Mouse (Mus musculus) granulocyte monocyte progenitor cell, adult 5-6 weeks (primary cell): ENCODE data around the gene Secisbp2. TPM values are rescaled to one million over a fixed set of nuclear protein-coding genes. Genes with fewer than 3 reads are reported as not detected.
"Not testable (repeated sequence)": the region's sequence is repeated elsewhere in the genome, so short reads cannot be mapped to it uniquely, and the experiment has no call there.

Experiments
- ATAC-seq: replicated peaks from 2 replicates; pipeline ENCODE4 v1.8.0; 2016; ENCODE audit warnings: mild to moderate bottlenecking, moderate TSS enrichment, inconsistent platforms; ENCODE audit not compliant: poor library complexity, severe bottlenecking
- total RNA-seq, 2 experiments: library from RNA; stranded (forward) in 1 of 2; stranded (reverse) in 1 of 2; fragments of 200-712, 200-1000 nt in 1 of 2; fragments of >200 nt in 1 of 2; fragmentation: Nextera tagmentation in 1 of 2; gene quantifications; 2 replicates each; pipeline ENCODE4 v1.2.3; 2014 to 2017

Gene Secisbp2
- 19.6 and 30.8 TPM in 2 replicates for total RNA-seq (2014; fragmentation: Nextera tagmentation)
- 24.7 and 26.2 TPM in 2 replicates for total RNA-seq (2017)

- ATAC-seq = peak; percentile 89
These were observed at the start of gene Secisbp2 for GRCm38 (mm10) chr13:51651408-51652064. Gene Secisbp2 (plus strand): TSS chr13:51651697.

- ATAC-seq = no peak
These were observed 48.7 kb upstream of the Secisbp2 start for GRCm38 (mm10) chr13:51602764-51603163.

DNA sequence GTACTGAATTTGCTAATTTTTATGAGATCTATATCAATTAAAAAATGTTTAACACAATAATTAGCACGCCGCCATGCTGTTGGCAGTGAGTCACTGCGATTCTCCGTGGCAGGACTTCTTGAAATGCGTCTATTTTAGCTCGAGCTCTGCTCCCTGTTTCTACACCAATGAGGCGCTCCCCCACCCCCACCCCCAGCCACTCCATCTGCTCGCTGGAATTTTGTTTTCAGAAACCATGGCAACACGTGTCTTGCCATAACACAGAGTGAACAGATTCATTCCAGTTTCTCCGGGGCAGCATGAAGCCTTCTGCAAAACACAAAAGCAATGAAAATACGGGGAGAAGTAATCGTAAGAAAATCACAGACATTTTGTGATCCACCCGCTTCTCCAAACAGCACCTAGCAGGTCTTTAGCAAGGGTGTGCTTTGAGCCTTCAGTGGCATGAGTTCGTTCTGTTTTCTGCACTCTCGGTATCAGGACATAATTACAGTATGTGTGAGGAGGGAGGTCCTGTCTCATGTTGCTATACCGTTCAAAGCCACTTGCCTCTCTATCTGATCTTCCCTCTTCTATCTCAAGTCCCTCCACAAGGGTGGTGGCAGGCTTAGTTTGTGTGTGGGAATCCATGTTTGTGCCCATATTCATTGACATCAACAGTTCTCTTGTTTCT is 48.1 kb upstream of the Secisbp2 start:
- ATAC-seq = no peak

GRCm38 (mm10) chr13:51603894-51604244 is 47.6 kb upstream of the Secisbp2 start:
- no peak for ATAC-seq

DNA sequence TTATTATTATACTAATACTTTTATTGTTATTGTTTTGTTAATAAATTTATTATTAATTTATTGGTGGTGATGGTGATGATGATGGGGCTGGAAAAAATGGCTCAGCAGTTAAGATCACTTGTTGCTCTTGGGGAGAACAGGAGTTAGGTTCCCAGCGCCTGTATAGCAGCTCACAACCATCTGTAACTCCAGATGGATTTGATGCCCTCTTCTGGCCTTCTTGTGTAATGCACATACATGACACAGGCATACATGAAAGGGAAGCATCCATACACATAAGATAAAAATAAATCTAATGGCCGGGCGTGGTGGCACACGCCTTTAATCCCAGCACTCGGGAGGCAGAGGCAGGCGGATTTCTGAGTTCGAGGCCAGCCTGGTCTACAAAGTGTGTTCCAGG is 42.3 kb upstream of the Secisbp2 start:
- no peak for ATAC-seq

DNA sequence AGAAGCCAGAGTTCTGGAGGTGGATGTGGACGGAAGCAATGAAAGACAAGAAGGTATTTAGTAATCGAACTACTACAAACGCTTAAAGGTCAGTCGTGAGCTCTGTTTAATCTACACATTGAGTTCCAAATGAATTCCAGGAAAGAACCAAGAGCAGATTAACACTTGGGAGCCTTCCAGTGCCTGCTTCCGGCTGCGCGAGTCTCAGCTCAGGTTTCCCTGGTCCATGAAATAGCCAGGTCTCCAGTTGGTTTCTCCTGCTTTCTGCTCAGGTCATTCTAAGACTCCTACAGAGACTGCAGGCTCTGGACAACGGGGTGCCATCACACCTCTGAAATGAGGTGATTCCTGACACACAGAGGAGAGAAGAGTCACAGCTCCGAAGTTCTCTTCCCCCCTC is 40.4 kb upstream of the Secisbp2 start:
- ATAC-seq = no peak

- no peak for ATAC-seq
These were observed 40.0 kb upstream of the Secisbp2 start for GRCm38 (mm10) chr13:51611500-51611899.

DNA sequence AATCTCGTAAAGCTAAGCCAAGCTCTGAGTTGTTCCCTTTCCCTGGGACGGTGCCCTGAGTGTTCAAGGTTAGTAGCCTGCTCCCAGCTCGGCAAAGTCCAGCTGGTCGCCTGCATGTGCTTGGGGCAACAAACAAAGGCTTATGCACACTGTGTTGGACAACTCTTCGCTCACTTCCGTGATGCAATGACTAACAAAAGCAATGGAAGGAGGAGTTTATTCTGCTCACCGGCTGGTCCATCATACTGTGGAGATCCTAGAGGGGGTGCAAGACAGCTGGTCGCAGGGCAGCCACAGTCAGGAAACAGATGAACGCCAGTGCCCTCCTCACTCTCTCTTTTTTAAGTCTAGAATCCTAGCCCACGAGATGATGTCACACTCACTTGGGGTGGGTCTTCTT is 35.7 kb upstream of the Secisbp2 start:
- peak; percentile 59 for ATAC-seq

DNA sequence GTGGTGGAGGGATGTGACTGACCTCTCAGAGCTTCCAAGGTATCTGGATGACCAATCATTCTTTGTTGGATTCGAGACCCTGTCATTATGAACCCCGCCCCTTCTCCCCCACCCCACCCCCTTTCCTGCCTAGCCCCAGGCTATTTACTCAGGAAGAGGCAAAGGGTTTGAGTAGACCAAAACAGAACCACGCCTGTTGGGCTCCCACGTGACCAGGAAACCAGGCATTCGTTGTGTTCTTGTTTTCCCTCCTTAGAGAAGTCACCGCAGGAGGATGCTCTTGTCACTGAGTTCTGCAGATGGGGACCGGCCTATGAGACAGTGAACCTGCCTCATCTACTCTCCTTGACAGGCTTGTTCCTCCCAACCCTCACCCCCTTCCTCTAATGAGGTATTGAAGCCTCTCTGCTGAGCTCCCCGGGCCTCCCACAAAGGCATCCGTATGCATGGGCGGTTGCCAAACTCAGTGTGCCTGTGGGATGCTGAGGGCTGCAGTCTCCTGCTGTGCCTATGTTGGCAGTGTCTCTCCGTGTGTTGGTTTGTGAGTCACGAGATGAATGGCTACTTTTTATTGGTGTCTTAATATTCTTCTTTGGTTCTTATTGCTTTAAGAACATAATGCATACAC is 35.0 kb upstream of the Secisbp2 start:
- ATAC-seq = 0 out of 2 replicates have a peak, but pooled peaks have one; percentile 12

GRCm38 (mm10) chr13:51617306-51617705 is 34.2 kb upstream of the Secisbp2 start:
- ATAC-seq = no peak

DNA sequence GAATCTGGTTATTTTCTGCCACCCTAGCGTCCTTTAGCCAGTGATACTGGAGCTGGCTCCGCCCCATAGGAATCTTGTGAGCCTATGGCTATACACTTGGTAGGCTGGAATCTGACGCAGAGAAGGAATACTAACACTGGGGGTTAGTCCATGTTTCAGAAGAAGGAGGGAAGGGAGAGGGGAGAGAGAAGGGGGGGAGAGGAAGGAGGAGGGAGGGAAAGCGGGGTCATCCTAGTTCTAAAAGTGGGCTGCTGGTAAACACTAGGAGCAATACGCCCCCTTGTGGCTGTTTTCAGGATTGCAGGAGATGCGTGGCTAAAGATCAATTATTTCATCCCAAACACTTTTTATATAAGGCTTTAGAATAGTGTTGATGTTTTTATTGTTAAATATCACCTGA is 33.6 kb upstream of the Secisbp2 start:
- ATAC-seq = peak; percentile 58

- no peak for ATAC-seq
These were observed 32.9 kb upstream of the Secisbp2 start for GRCm38 (mm10) chr13:51618602-51619001.

DNA sequence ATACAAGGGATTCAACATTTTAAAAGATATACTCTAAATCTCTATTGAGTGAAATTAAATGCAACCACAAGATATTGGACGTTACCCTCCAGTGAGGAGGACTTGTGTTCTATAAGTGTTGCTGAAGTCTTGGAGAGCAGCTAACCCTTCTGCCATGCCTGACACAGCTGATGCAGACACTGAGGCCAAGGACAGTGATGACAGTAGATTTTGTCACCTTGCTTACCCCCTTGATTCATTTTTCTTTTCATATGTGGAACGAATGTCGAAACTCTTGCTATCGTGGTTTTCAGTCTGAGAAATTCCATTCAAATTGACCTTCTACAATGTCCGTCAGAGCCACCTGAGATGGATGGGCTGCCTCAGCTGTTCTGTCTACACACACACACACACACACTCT is 28.9 kb upstream of the Secisbp2 start:
- no peak for ATAC-seq

GRCm38 (mm10) chr13:51623678-51624077 is 27.8 kb upstream of the Secisbp2 start:
- no peak for ATAC-seq

GRCm38 (mm10) chr13:51628273-51628848 is 23.1 kb upstream of the Secisbp2 start:
- ATAC-seq = no peak

DNA sequence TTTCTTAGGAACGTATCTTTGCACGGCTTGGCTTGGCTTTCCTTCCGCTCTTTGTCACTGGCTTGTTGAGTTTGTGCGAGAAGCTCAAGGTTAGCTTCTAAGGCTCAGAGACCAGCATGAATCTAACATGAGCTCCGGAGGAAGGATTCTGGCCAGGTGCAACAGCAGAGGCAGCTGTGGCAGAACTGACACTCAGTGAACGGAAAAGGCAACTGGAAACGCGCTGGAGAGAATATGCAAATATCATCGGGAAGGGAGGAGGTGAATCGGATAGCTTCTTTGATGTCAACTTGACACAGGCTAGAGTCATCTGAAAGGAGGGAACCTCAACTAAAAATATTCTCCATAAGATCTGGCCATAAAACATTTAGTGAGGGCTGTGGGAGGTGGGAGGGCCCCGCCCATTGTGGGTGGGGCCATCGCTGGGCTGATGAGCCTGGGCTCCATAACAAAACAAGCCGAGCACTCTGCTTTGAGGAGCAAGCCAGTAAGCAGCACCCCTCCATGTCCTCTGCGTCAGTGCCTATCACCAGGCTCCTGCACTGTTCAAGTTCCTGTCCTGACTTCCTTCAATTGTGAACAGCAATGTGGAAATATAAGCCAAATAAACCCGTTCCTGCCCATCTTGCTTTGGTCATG is 20.0 kb upstream of the Secisbp2 start:
- no peak for ATAC-seq

GRCm38 (mm10) chr13:51632560-51633218 is 18.8 kb upstream of the Secisbp2 start:
- ATAC-seq = no peak

GRCm38 (mm10) chr13:51635384-51635783 is 16.1 kb upstream of the Secisbp2 start:
- not testable (repeated sequence) for ATAC-seq

GRCm38 (mm10) chr13:51638958-51639357 is 12.5 kb upstream of the Secisbp2 start:
- ATAC-seq = peak; percentile 68

DNA sequence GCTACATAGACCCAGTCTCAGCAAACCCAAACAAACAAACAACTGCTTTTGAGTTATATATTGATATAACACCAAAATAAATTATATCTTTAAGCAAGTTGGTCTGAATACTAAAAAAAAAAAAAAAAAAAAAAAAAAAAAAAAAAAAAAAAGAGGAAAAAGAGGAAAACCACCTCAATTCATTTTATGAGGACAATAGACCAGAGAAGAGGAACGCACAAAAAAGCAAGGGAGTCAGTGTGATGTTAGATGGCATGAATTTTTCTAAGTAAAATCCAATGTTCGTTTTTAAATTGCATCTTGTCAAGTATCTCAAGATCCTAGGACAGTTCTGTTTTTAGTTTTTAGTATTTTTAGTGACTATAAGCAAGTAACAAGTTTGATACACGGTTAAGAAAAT is 10.1 kb upstream of the Secisbp2 start:
- ATAC-seq = no peak
